Mouse (Mus musculus) small intestine, adult 2 months (tissue): ENCODE measurements around the gene Yy1.

Experiments used
- CTCF ChIP-seq: fragments of 200-500 bp; IDR thresholded peaks from 2 replicates; pipeline ENCODE4 v1.5.1; 2012; ENCODE audit warnings: low read depth, mild to moderate bottlenecking, control low read depth, inconsistent platforms, low read length, moderate library complexity, mixed read lengths; ENCODE audit not compliant: insufficient replicate concordance, insufficient read length; ENCODE audit errors: extremely low read depth
- POLR2A ChIP-seq: fragments of 200-500 bp; IDR thresholded peaks from 2 replicates; pipeline ENCODE4 v1.6.1; 2012; ENCODE audit warnings: low read depth, mild to moderate bottlenecking, control low read depth, inconsistent platforms, low read length, moderate library complexity

GRCm38 (mm10) chr12:108835208-108835839, 42.6 kb downstream of the Yy1 start:
- no peak for TF ChIP-seq CTCF
- TF ChIP-seq POLR2A, result peak; percentile 48
